17 mouse cellular contexts compared by ENCODE assay signal in the genomic region with DNA sequence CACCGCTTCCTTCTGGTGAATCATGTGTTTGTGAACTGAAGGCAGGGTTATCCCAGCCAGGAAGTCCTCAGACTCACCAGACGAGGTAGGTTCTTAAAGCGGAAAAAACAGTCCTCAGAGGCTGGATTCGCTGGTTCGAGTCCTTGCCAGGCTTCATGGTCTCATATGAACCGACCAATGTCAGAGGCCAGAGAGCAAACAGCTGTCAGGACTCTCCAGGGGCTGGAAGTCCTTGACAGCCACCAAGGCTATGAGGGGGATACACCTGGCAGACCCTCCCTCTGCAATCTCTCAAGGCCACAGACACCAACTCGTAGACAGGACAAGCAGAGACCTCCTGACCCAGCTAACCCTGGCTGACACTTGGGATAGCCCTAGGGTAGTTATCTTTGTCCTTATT. TPM values are rescaled to one million over a fixed set of nuclear protein-coding genes. Genes with fewer than 3 reads are reported as not detected.
DNase-seq lines count a peak whose midpoint lies in the region; ATAC-seq lines count a peak whose summit lies in the region.
"Had no signal": no experiment of that assay in that cellular context is flagged by ENCODE, and none has a peak within 500 bp of the region (broad histone marks: within the 10 kb centered on the region; RNA-seq: fewer than 3 reads in every experiment).

No protein-coding gene starts in this region.

- no peak overlapping the region for H3K9ac ChIP-seq in lung, embryonic 16.5 days (ENCODE audit: low read length)
- H3K9ac ChIP-seq in heart, embryonic 12.5 days, result no peak overlapping the region
- H3K9ac ChIP-seq in stomach, embryonic 15.5 days, result no peak overlapping the region
- H3K9ac ChIP-seq in forebrain, embryonic 16.5 days (replicated peaks; ENCODE audit: low read depth, low read length), result no peak overlapping the region
- H3K9ac ChIP-seq: embryonic facial prominence, embryonic 15.5 days; forebrain, embryonic 12.5 days had no signal

- H3K9me3 ChIP-seq in lung, embryonic 16.5 days (ENCODE audit: control insufficient read depth, low read length), result no peaks in the 10 kb centered on the region
- H3K9me3 ChIP-seq in heart, embryonic 12.5 days (replicated peaks), result no peaks in the 10 kb centered on the region
- no peaks in the 10 kb centered on the region for H3K9me3 ChIP-seq in stomach, embryonic 15.5 days
- no peaks in the 10 kb centered on the region for H3K9me3 ChIP-seq in forebrain, embryonic 16.5 days (ENCODE audit: control insufficient read depth, low read length)
- H3K9me3 ChIP-seq: embryonic facial prominence, embryonic 15.5 days; forebrain, embryonic 12.5 days had no signal

- ATAC-seq in lung, embryonic 16.5 days (ENCODE audit: low read depth), result 0 out of 2 replicates have a peak, but pooled peaks have one; percentile 28
- no peak for ATAC-seq in heart, embryonic 12.5 days (ENCODE audit: insufficient number of reproducible peaks, low FRiP score)
- peak; percentile 27; the same call in 1 of the 2 replicates for ATAC-seq in stomach, embryonic 15.5 days (ENCODE audit: insufficient read depth, low FRiP score, low read depth)
- no peak for ATAC-seq in forebrain, embryonic 16.5 days

- 46% methylated on average over 7 of the region's 7 CpGs for WGBS in lung, embryonic 16.5 days
- 45% methylated on average over 7 of the region's 7 CpGs for WGBS in heart, embryonic 12.5 days
- WGBS in stomach, embryonic 15.5 days, result 55% methylated on average over 7 of the region's 7 CpGs
- 78% methylated on average over 7 of the region's 7 CpGs for WGBS in forebrain, embryonic 16.5 days

- no peak overlapping the region for H3K4me3 ChIP-seq in lung, embryonic 16.5 days (ENCODE audit: low read length)
- no peak overlapping the region for H3K4me3 ChIP-seq in heart, embryonic 12.5 days
- H3K4me3 ChIP-seq in stomach, embryonic 15.5 days (replicated peaks), result no peak overlapping the region
- H3K4me3 ChIP-seq in forebrain, embryonic 16.5 days (replicated peaks; ENCODE audit: low read length), result no peak overlapping the region
- H3K4me3 ChIP-seq: embryonic facial prominence, embryonic 15.5 days; forebrain, embryonic 12.5 days had no signal

- no peaks in the 10 kb centered on the region for H3K4me1 ChIP-seq in lung, embryonic 16.5 days (replicated peaks; ENCODE audit: control insufficient read depth, insufficient read depth, low read length)
- H3K4me1 ChIP-seq in heart, embryonic 12.5 days (replicated peaks), result peaks cover 14% of the 10 kb centered on the region
- no peaks in the 10 kb centered on the region for H3K4me1 ChIP-seq in stomach, embryonic 15.5 days
- H3K4me1 ChIP-seq in forebrain, embryonic 16.5 days (replicated peaks; ENCODE audit: control insufficient read depth, insufficient read depth, low read length), result no peaks in the 10 kb centered on the region
- H3K4me1 ChIP-seq: embryonic facial prominence, embryonic 15.5 days; forebrain, embryonic 12.5 days had no signal

- H3K36me3 ChIP-seq in lung, embryonic 16.5 days (ENCODE audit: control insufficient read depth, insufficient read depth, low read length), result no peaks in the 10 kb centered on the region
- no peaks in the 10 kb centered on the region for H3K36me3 ChIP-seq in heart, embryonic 12.5 days
- no peaks in the 10 kb centered on the region for H3K36me3 ChIP-seq in stomach, embryonic 15.5 days
- no peaks in the 10 kb centered on the region for H3K36me3 ChIP-seq in forebrain, embryonic 16.5 days (ENCODE audit: control insufficient read depth, insufficient read depth)
- H3K36me3 ChIP-seq: embryonic facial prominence, embryonic 15.5 days; forebrain, embryonic 12.5 days had no signal

- peak; percentile 94 for DNase-seq in heart, adult 11 months
- DNase-seq in heart, adult 8-10 months (ENCODE audit: low spot score), result no peak
- no peak for DNase-seq in lung, postnatal 25 days (ENCODE audit: low spot score)
- DNase-seq in ovary, postnatal 14 days (ENCODE audit: low spot score), result no peak
- DNase-seq: cerebellum, postnatal 10 days; kidney, adult 9 months; lung, adult 2 months; right cerebral cortex, postnatal 4 days; thymus, postnatal 4 days had no signal

- no peaks in the 10 kb centered on the region for H3K27me3 ChIP-seq in lung, embryonic 16.5 days (ENCODE audit: control insufficient read depth, insufficient read depth, low read depth, low read length)
- H3K27me3 ChIP-seq in heart, embryonic 12.5 days (replicated peaks), result no peaks in the 10 kb centered on the region
- no peaks in the 10 kb centered on the region for H3K27me3 ChIP-seq in stomach, embryonic 15.5 days (replicated peaks)
- H3K27me3 ChIP-seq in forebrain, embryonic 16.5 days (replicated peaks; ENCODE audit: control insufficient read depth, insufficient read depth, low read length), result no peaks in the 10 kb centered on the region
- H3K27me3 ChIP-seq: embryonic facial prominence, embryonic 15.5 days; forebrain, embryonic 12.5 days had no signal

- peak overlapping the region; percentile 62 for H3K27ac ChIP-seq in lung, embryonic 16.5 days (ENCODE audit: low read length)
- H3K27ac ChIP-seq in heart, embryonic 12.5 days (ENCODE audit: poor library complexity, severe bottlenecking), result no peak overlapping the region
- no peak overlapping the region for H3K27ac ChIP-seq in stomach, embryonic 15.5 days
- no peak overlapping the region for H3K27ac ChIP-seq in forebrain, embryonic 16.5 days (ENCODE audit: low read length)
- H3K27ac ChIP-seq: embryonic facial prominence, embryonic 15.5 days; forebrain, embryonic 12.5 days had no signal

- H3K4me2 ChIP-seq in lung, embryonic 16.5 days (ENCODE audit: low read depth, low read length), result no peak overlapping the region
- peak overlapping the region; percentile 29 for H3K4me2 ChIP-seq in heart, embryonic 12.5 days
- H3K4me2 ChIP-seq in stomach, embryonic 15.5 days, result no peak overlapping the region
- H3K4me2 ChIP-seq in forebrain, embryonic 16.5 days (ENCODE audit: low read length), result no peak overlapping the region
- H3K4me2 ChIP-seq: embryonic facial prominence, embryonic 15.5 days; forebrain, embryonic 12.5 days; liver, embryonic 11.5 days had no signal

RNA-seq across cellular contexts. Expression of a gene that starts 37.4 kb away (rescaled TPM):
- 100 to 1,000 TPM in 2 of 4 experiments, 10 to 100 TPM in 2; 92.9 to 115 (median 101) TPM for total RNA-seq in heart, adult 8-10 months (2022)
- polyA plus RNA-seq in lung, embryonic 16.5 days (2015; fragmentation: Nextera tagmentation; extraction: Ambion mirVana), result 79.4 and 84.4 TPM in 2 replicates
- polyA plus RNA-seq in heart, embryonic 12.5 days (2016; fragmentation: Nextera tagmentation; extraction: Ambion mirVana), result 63.2 and 69.2 TPM in 2 replicates
- polyA plus RNA-seq in stomach, embryonic 15.5 days (2015; fragmentation: Nextera tagmentation; extraction: Ambion mirVana), result 75.3 and 89.8 TPM in 2 replicates
- polyA plus RNA-seq in forebrain, embryonic 16.5 days (2015; fragmentation: Nextera tagmentation; extraction: Ambion mirVana), result 123 and 137 TPM in 2 replicates

RNA-seq across cellular contexts. Expression of a gene that starts 45.9 kb away (rescaled TPM):
- 10 to 100 TPM; 21.1 to 47.5 (median 28.5) TPM for total RNA-seq in heart, adult 8-10 months (2022)
- 4.7 and 6.1 TPM in 2 replicates for polyA plus RNA-seq in lung, embryonic 16.5 days (2015; fragmentation: Nextera tagmentation; extraction: Ambion mirVana)
- 4.1 and 4.7 TPM in 2 replicates for polyA plus RNA-seq in heart, embryonic 12.5 days (2016; fragmentation: Nextera tagmentation; extraction: Ambion mirVana)
- polyA plus RNA-seq in stomach, embryonic 15.5 days (2015; fragmentation: Nextera tagmentation; extraction: Ambion mirVana), result 8.2 and 10.7 TPM in 2 replicates
- 1.3 and 1.5 TPM in 2 replicates for polyA plus RNA-seq in forebrain, embryonic 16.5 days (2015; fragmentation: Nextera tagmentation; extraction: Ambion mirVana)
- total RNA-seq: CH12.LX had no signal

Comparison
In these comparisons a context has a peak if more than half of its experiments do, and no peak if none do; other contexts are left out.
1. ATAC-seq: peak in lung, embryonic 16.5 days (single experiment) and stomach, embryonic 15.5 days (single experiment); none in heart, embryonic 12.5 days (single experiment) and forebrain, embryonic 16.5 days (single experiment).